Mouse (Mus musculus): ENCODE measurements at regions not wholly inside any gene's neighbourhood (a gene's known extent, or its start where the extent isn't known, plus 50 kb on each side); places are given as distances from the start of the nearest gene placed in this dataset.
"Not testable (repeated sequence)": the region's sequence is repeated elsewhere in the genome, so short reads cannot be mapped to it uniquely, and the experiment has no call there.

DNA sequence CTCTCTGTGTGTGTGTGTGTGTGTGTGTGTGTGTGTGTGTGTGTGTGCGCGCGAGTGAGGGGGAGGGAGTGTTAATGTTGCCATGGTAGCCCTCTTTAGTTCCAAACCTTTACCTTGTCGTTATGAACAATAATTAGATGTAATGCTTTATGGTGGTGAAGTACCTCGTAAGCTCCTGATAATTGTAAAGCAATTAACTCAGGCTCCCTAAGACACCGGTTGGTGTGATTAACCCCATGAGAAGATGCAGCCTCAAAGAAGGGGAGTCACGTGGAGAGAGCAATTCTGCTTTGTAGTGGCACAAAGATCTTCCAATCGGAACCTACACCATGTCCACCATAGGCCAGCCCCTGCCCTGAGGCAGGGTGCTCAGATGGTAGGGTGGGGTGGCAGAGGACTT is 152.3 kb upstream of the Map1b start:
- intact Hi-C loops (cut with DNase I; ENCODE audit: low total_unique reads) = no loop called here
- DNase-seq = no peak

DNA sequence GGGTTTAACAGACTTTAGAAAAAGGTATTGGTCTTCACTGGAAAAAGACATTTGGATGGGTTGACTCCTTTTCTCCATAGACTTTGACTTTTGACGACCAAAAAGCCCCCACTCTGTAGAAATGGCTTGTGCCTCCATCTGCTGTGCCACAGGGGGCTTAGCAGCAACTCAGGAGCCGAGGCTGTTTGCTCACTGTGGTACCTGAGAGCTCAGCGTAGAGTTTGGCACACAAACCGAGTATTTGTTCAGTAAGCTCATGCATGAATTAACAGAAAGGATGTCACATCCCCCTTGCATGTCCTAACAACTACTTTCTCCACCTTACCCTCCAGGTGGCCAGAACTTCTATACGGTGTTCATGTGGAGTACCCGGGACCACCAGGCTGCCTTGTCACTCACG is 149.7 kb upstream of the Map1b start:
- intact Hi-C loops (cut with DNase I; ENCODE audit: low total_unique reads) = no loop called here
- no peak for DNase-seq

DNA sequence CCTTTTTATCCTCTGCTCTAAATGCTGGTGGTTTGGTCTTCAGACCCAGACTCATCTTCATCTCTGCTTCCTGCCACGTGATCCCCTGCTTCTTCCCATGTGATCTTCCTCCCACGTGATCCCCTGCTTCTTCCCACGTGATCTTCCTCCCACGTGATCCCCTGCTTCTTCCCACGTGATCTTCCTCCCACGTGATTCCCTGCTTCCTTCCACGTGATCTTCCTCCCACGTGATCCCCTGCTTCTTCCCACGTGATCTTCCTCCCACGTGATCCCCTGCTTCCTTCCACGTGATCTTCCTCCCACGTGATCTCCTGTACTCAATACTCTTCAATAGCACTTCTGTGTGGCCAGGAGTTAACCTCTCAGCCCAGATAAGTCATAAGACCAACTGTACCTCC is 147.1 kb upstream of the Map1b start:
- DNase-seq; intact Hi-C loops (cut with DNase I; ENCODE audit: low total_unique reads): not testable (repeated sequence)

DNA sequence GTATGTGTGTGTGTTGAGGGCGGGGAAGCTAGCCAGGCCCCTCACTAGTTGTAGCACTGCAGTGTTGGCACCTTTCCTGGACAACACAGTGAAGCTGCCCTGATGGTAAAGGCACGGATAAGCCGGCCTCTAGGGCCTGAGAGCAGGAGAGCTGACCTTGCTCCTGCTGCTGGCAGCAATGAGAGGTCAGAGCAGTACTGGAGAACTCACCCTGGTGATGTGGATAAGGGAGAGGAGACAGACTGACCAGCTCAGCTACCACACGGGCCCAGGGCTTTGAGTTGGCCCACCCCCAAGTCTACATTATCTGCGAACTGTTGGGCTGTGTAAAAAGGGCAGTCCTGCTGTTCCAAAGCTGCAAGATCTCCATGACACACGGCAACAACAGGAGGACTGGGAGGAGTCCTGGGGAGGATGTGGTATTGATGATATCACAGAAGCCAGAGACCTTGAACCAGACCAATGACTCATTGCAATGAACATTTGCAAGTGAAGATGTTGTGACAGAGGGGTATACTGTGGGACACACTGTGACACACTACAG is 131.4 kb upstream of the Map1b start:
- no peak for DNase-seq
- intact Hi-C loops (cut with DNase I; ENCODE audit: low total_unique reads) = no loop called here

DNA sequence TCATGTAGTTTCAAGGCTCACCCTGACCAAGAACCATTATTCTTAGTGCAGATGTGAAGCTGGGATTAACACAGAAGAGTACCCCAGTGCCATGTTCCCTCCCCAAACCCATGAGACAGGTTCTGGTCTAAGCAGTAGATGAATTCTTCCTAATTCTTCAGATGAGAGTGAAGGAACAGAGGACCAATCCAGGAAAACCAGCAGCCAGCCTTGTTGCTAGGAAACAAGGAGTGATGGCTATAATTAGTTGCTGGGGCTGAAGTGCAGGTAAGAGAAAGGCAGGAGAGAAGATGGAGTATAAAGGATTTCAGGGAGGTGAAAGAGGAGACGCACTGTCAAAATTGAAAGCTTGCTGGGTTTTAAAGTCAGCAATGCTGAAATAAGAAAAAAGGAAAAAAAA is 128.4 kb upstream of the Map1b start:
- DNase-seq = no peak
- intact Hi-C loops (cut with DNase I; ENCODE audit: low total_unique reads) = no loop called here

DNA sequence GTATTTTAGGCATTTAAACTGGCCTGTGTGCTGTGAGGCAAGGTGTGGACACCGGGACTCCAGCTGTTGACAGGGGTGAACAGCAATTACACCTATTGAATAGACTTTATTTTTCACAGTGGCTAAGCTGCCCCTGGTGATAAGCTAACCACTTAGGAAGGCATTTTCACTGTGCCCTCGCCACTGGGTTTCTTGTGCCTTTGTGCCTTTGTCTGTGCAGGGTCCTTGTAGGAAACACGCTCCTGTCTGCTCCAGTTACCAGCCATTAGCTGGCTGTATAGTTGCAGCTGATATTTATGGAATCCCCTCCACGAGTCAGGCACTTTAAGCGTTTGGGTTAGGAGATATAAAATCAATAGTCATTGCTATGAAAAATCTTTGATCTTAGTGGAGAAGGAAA is 126.5 kb upstream of the Map1b start:
- intact Hi-C loops (cut with DNase I; ENCODE audit: low total_unique reads) = no loop called here
- no peak for DNase-seq

DNA sequence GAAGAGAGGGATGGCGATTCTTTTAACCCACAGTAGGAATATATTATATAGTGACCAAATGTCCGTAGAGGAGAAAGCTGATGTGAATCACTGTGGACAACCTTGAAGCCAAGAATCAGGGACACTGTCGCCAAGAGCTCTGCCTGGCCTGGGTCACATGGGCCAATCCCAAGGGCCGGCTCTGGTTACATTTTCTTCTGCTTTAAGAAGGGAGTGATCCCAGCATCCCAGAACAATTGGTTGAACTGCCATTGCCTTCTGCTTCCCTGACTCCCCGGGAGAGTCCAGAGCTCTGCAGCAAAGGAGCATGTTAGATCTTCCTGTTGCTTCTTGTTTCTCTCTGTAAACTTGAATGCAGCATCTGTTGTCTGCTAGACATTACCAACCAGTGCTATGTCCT is 126.0 kb upstream of the Map1b start:
- intact Hi-C loops (cut with DNase I; ENCODE audit: low total_unique reads) = no loop called here

DNA sequence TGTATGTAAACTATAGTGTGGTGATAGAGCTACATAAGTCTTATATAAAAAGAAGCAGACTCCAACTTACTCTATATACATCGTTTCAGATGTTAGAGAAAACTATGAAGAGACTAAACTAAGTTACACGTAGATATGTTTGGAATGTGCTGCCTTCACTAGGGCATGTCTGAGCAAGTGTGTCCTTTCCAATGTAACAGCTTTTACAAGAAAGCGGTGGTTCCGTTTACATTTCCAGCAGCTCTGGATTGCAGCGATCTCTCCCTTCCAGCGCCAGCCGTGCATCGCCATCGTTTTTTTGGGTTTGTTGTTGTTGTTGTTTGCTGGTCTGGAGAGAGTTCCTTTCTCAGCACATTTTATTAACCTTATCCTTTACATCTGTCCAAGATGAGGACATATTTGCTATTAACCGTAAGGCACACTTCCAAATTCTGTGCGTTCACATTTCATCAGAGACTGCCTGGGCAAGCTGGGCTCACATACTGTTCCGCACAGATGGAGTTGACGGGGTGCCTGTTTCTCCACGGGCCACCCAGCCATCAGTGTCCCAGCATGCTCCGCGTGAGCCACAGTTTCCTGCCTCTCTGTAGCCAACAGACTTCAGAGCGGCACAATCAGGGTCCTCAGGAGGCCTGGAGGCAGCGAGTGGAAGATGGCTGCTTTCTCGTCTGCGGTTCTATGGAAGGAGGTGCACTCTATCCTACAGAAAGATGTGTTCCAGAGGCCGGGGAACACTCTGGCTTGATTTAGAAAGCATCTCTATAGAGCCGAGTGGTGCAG is 125.2 kb upstream of the Map1b start:
- peak; percentile 32 for DNase-seq
- intact Hi-C loops (cut with DNase I; ENCODE audit: low total_unique reads) = no loop called here

More for the DNA sequence above, 126.0 kb upstream of the Map1b start:
- DNase-seq = peak; percentile 66

DNA sequence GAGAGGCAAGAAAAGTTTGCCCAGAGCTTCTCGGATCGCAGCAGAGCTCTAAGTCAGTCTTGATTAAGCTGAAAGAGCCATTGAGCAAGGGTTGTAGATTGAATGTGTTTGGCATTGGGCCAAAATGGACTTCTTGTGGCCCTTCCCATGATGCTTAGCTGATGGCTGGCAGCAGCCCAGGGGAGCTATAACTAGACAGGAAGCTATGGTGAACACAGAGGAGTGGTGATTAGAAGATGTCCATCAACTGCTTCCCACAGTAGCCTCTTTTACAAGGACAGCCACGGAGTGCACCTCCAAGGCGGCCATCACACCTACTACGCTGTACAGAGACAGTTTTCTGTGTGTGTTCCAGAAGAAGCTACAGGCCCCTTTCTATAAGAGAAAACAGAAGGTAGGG is 116.4 kb upstream of the Map1b start:
- intact Hi-C loops (cut with DNase I; ENCODE audit: low total_unique reads) = no loop called here
- DNase-seq = no peak

DNA sequence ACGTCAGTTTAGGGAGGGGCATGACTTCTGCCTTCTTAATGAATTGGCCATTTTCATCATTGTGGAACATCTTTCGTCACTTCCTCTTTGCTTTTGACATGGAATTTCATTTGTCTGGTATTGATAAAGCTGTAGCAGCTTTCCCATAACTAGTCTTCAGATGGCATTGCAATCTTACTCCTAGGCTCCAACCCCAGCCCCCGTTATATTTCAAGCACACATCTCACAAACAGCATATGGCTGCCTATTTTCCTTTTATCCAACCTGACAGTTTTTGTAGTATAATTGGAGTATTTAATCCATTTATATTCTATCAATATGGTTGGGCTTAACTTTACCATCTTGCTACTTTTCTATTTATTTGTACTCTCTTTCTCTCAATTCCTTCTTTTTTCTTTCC is 114.5 kb upstream of the Map1b start:
- no peak for DNase-seq
- intact Hi-C loops (cut with DNase I; ENCODE audit: low total_unique reads) = no loop called here

DNA sequence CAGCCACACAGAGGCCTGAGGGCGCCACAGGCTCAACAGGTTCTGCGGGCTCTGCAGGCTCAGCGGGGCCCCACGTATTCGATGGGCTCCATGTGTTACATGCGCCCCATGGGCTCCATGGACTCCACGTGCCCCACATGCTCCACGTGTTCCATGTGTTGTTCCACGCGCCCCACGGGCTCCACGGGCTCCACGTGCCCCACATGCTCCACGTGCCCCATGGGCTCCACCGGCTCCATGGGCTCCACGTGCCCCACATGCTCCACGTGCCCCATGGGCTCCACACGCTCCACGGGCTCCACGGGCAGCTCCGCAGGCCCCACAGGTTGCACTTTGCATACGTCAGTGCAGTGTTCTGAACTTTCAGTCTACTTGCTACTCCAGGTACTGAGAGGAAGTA is 114.0 kb upstream of the Map1b start:
- no peak for DNase-seq
- intact Hi-C loops (cut with DNase I; ENCODE audit: low total_unique reads) = no loop called here

DNA sequence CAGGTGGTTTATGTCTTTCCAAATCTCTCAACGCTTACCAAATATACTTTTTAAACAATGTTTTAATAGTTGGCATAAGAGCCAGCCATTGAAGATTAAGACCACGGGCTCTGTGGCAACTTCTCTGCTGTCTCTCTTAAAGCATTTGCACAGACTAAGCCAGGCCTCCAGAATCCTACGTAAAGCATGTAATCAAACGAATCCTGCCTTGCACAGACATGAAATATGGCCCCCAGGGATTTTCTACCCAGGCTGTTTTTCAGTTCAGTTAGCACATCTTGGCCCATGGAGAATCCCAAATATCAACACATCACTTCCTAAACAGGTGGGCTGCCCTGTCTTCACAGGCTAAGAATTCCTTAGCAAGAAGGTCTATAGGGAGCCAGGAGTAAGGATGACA is 108.9 kb upstream of the Map1b start:
- intact Hi-C loops (cut with DNase I; ENCODE audit: low total_unique reads) = no loop called here
- DNase-seq = no peak

DNA sequence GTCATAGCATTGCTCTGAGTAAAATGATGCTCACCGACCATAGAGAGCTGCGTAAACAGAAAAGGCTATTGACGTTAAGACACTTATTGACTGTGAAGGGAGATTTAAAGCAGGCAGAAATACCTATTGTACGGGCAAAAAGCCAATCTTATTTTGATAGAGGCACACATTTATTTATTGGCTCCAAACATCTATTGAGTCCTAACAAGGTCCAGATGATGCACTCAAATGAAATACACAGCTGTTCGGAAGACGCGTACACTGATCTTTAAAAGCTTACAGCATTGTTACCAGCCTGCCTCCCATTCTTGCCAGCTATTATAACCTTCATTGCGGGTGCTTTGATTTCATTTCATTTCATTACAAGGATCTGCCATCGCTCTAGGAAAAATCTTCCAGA is 102.0 kb upstream of the Map1b start:
- intact Hi-C loops (cut with DNase I; ENCODE audit: low total_unique reads) = no loop called here

DNA sequence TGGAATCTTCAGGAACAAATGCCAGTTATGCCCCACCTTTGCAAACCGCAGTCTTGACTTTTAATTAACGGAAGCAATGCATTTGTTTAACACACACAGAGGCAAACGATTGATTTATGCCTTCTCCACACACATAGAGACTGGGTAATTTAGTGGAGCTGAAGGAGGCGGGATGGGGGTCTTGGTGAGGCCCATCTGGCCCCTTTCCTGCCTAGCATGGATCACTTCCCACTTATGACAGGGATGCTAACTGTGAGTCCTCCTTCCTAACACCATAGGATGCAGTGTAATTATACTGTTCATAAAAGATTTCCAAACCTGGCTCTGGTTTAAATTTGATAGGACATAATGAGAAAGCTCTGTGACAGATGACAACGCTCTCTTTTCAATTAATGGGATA is 101.1 kb upstream of the Map1b start:
- DNase-seq = no peak
- intact Hi-C loops (cut with DNase I; ENCODE audit: low total_unique reads) = no loop called here

More for the DNA sequence above, 102.0 kb upstream of the Map1b start:
- no peak for DNase-seq

DNA sequence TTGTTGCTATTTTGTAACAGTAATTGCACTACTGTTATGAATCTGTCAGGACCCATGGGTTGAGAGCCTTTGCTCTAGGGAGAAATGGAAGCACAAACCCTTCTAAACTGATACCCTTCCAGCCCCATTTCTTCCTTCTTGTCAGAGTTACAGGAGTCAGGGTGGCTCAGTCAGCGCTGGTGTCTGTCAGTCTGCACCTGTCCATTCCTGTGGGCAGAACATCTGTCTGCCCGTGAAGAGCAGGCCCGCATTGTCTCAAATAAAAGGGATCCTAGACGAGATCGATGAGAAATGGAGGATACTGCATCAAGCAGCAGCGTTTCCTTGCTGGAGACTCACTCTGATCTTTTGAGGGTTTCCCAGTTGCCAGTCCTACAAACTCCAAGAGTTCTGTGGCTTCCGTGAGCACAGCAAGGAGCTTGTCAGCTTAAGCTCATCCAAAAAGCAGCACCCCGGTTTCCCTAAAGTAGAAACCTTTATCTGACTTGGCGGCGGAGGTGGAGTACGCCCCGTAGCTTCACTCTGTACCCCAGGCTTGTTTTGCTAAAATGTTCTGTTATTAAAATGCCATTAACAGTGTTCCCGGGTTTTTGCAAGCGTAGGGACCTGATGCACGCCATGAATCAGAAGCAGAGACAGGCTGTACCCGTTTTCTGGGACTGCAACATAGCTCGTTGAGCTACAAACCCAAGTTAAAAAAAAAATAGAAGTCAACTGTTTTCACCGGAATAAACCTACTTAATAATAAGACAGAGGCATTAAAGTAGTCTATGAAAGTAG is 95.6 kb upstream of the Map1b start:
- intact Hi-C loops (cut with DNase I; ENCODE audit: low total_unique reads) = no loop called here
- DNase-seq = no peak

DNA sequence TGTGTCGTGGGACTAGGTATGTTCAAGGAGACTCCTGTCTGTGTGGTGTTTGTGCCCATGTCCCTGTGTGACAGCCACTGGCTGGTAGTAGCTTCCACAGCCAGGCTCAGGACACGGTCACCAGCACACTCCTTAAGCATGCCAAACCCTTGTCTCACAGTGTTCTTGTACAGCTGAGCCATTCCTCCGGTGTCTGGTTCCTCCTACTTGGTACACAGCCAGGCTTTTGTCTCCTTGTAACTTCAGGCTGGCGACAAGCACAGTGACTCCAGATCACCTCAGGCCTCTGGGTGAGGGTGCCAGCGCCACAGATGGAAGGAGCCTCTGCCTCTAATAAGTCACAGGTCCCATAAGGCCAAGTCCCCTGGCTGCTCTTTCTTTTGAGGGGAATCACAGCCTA is 94.2 kb upstream of the Map1b start:
- DNase-seq = no peak
- intact Hi-C loops (cut with DNase I; ENCODE audit: low total_unique reads) = no loop called here

DNA sequence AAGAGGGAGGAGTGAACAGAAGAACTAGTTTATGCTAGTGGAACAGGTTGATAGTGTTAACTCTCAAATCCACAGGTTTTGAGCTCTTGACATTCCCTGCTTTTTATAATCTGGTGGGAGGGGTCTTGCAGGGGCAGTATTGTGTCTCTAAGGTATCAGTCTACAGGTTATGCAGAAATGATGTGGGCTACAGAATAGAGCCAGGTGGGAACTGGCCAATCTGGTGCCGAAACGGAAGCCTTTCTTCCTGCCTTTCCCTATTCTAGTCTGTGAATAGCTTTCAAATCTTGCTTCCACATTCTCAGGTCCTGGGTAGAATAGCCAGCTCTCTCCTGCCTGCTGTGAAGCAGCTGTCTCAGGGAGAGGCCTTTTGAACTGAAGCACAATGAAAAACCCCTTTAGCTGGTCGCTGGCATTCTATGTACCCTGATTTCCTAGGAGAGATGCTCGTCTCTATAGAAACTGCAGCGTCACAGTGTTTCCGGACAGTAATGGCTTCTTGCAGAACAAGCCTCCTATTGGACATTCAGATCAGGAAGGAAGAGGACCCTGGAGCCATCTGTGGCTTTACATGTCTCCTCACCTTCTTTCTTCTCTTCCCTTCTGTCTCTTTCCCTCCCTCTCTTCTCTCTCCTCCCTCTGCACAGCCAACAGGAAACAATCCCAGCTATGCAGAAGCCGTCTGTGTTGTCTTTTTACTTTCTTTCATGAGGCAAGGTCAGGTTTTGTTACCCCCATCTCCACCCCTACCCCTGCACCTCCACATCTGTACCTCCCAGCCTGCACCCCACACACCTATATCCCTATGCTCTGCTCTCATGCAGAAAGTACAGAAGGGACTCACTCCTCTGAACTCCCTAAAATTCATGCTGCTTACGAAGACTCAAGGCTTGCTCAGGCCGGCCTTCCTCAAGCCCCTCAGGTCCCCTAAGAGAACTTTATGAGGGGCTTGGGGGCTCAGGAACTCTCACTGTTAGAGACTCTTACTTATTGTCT is 93.1 kb upstream of the Map1b start:
- intact Hi-C loops (cut with DNase I; ENCODE audit: low total_unique reads) = no loop called here
- DNase-seq = no peak

DNA sequence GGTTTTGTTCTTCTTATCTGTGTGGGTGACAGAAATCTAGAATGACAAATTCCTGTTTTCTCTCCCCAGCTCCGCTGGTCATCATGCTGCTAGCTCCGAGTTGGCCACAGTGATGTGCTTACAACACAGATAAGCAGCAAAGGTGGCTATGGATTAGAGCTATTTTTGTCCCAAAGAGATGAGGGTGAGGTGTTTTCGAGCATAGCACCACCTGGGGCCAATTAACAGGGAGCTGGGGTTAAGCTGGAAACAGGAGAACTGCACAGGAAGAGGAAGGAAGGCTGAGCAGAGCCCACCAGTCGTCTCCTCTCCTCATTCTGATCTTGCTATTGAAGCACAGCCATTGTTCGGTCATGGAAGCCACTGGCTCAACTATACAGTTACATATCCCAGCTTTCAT is 92.3 kb upstream of the Map1b start:
- no peak for DNase-seq
- intact Hi-C loops (cut with DNase I; ENCODE audit: low total_unique reads) = no loop called here

DNA sequence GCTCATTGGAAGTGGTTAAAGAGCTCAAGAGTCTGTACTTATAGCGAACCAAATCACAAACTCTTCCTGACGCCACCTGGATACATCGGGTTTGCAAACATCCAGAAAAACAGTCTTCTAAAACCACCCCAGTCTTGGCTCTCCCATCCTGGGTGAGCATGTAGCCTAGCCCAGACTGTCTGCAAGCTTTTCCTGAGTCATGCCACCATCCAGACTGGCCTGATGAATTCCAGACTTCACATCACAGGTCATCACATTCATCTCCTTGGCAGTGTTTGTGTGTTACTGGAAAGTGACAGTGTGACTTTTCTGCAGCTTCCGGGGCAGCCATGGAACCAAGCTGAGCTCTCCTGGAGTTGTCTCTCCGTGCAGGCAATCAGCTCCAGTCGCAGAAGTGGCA is 90.9 kb upstream of the Map1b start:
- DNase-seq = no peak
- intact Hi-C loops (cut with DNase I; ENCODE audit: low total_unique reads) = no loop called here

DNA sequence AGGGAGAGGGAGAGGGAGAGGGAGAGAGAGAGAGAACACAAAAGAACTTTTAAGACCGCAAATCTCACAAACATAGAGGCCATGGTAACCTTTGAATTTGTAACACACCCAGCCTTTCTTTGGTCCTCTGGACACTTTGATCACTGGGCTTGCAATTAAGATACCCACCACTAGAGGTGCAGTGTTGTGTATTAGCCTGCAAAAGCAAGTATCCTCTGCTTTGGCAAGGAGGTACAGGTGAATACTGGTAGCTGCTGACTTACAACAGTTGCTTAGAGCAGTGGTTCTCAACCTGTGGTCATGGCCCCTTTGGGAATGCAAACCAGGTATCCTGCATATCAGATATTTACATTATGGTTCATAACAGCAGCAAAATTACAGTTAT is 90.3 kb upstream of the Map1b start:
- intact Hi-C loops (cut with DNase I; ENCODE audit: low total_unique reads) = no loop called here
- DNase-seq = no peak

Measured in gastrocnemius, postnatal 14 days (tissue).